Mouse (Mus musculus): ENCODE results near the gene Phf3. TPM values are rescaled to one million over a fixed set of nuclear protein-coding genes. Genes with fewer than 3 reads are reported as not detected.

Gene Phf3
- polyA plus RNA-seq, 1 experiment from 2014 or later = 56.9 TPM

- Histone ChIP-seq H3K36me3 (replicated peaks; ENCODE audit: control insufficient read depth, insufficient read depth) (peaks cover 45% of the 10 kb centered on the region), H3K9me3 (ENCODE audit: control insufficient read depth, low read length) (no peaks in the 10 kb centered on the region), H3K27ac (no peak overlapping the region), H3K4me2 (replicated peaks) (no peak overlapping the region), H3K4me1 (replicated peaks; ENCODE audit: control insufficient read depth, insufficient read depth, low read length) (no peaks in the 10 kb centered on the region), H3K9ac (no peak overlapping the region), H3K4me3 (replicated peaks; ENCODE audit: low read length) (no peak overlapping the region), H3K27me3 (ENCODE audit: control insufficient read depth, insufficient read depth, low read length) (no peaks in the 10 kb centered on the region)
- DNase-seq (ENCODE audit: low spot score) (no peak), ATAC-seq (ENCODE audit: low FRiP score) (no peak)
- WGBS = 93% methylated on average over 8 of the region's 8 CpGs
These were observed 71.8 kb downstream of the Phf3 start for GRCm38 (mm10) chr1:30801911-30802310.

GRCm38 (mm10) chr1:30799277-30799834 is 74.4 kb downstream of the Phf3 start:
- no peaks in the 10 kb centered on the region for H3K9me3 ChIP-seq (ENCODE audit: control insufficient read depth, low read length)
- H3K4me3 ChIP-seq (replicated peaks; ENCODE audit: low read length) = no peak overlapping the region
- DNase-seq (ENCODE audit: low spot score) (no peak), ATAC-seq (ENCODE audit: low FRiP score) (no peak)
- no peaks in the 10 kb centered on the region for H3K27me3 ChIP-seq (ENCODE audit: control insufficient read depth, insufficient read depth, low read length)
- H3K4me2 ChIP-seq (replicated peaks) = no peak overlapping the region
- H3K36me3 ChIP-seq (replicated peaks; ENCODE audit: control insufficient read depth, insufficient read depth) = peaks cover 26% of the 10 kb centered on the region
- H3K9ac ChIP-seq = no peak overlapping the region
- no peaks in the 10 kb centered on the region for H3K4me1 ChIP-seq (replicated peaks; ENCODE audit: control insufficient read depth, insufficient read depth, low read length)
- H3K27ac ChIP-seq = no peak overlapping the region
- 87% methylated on average over 6 of the region's 6 CpGs for WGBS

- no peaks in the 10 kb centered on the region for H3K27me3 ChIP-seq (ENCODE audit: control insufficient read depth, insufficient read depth, low read length)
- no peaks in the 10 kb centered on the region for H3K4me1 ChIP-seq (replicated peaks; ENCODE audit: control insufficient read depth, insufficient read depth, low read length)
- H3K36me3 ChIP-seq (replicated peaks; ENCODE audit: control insufficient read depth, insufficient read depth) = no peaks in the 10 kb centered on the region
- no peak for ATAC-seq (ENCODE audit: low FRiP score)
- H3K4me3 ChIP-seq (replicated peaks; ENCODE audit: low read length) = no peak overlapping the region
- no peak overlapping the region for H3K9ac ChIP-seq
- H3K9me3 ChIP-seq (ENCODE audit: control insufficient read depth, low read length) = no peaks in the 10 kb centered on the region
- no peak overlapping the region for H3K4me2 ChIP-seq (replicated peaks)
- H3K27ac ChIP-seq = no peak overlapping the region
- DNase-seq (ENCODE audit: low spot score) = no peak
- WGBS = 87% methylated on average over 5 of the region's 5 CpGs
These were observed 79.1 kb downstream of the Phf3 start for GRCm38 (mm10) chr1:30794606-30795005.

GRCm38 (mm10) chr1:30793357-30793883 is 80.3 kb downstream of the Phf3 start:
- Histone ChIP-seq H3K4me1 (replicated peaks; ENCODE audit: control insufficient read depth, insufficient read depth, low read length) (no peaks in the 10 kb centered on the region), H3K9ac (no peak overlapping the region), H3K36me3 (replicated peaks; ENCODE audit: control insufficient read depth, insufficient read depth) (no peaks in the 10 kb centered on the region), H3K27ac (no peak overlapping the region), H3K4me2 (replicated peaks) (no peak overlapping the region), H3K9me3 (ENCODE audit: control insufficient read depth, low read length) (no peaks in the 10 kb centered on the region), H3K4me3 (replicated peaks; ENCODE audit: low read length) (no peak overlapping the region), H3K27me3 (ENCODE audit: control insufficient read depth, insufficient read depth, low read length) (no peaks in the 10 kb centered on the region)
- WGBS = 74% methylated on average over 7 of the region's 7 CpGs
- no peak for DNase-seq (ENCODE audit: low spot score)
- 0 out of 2 replicates have a peak, but pooled peaks have one; percentile 32 for ATAC-seq (ENCODE audit: low FRiP score)

- H3K4me1 ChIP-seq (replicated peaks; ENCODE audit: control insufficient read depth, insufficient read depth, low read length) = no peaks in the 10 kb centered on the region
- H3K4me3 ChIP-seq (replicated peaks; ENCODE audit: low read length) = no peak overlapping the region
- H3K27me3 ChIP-seq (ENCODE audit: control insufficient read depth, insufficient read depth, low read length) = no peaks in the 10 kb centered on the region
- DNase-seq (ENCODE audit: low spot score) = no peak
- no peaks in the 10 kb centered on the region for H3K9me3 ChIP-seq (ENCODE audit: control insufficient read depth, low read length)
- no peak for ATAC-seq (ENCODE audit: low FRiP score)
- H3K27ac ChIP-seq = no peak overlapping the region
- WGBS = 79% methylated on average over 5 of the region's 5 CpGs
- H3K9ac ChIP-seq = no peak overlapping the region
- no peak overlapping the region for H3K4me2 ChIP-seq (replicated peaks)
- no peaks in the 10 kb centered on the region for H3K36me3 ChIP-seq (replicated peaks; ENCODE audit: control insufficient read depth, insufficient read depth)
These were observed 80.8 kb downstream of the Phf3 start for GRCm38 (mm10) chr1:30792935-30793334.

GRCm38 (mm10) chr1:30790220-30790619 is 83.5 kb downstream of the Phf3 start:
- H3K9me3 ChIP-seq (ENCODE audit: control insufficient read depth, low read length) = no peaks in the 10 kb centered on the region
- H3K9ac ChIP-seq = no peak overlapping the region
- no peaks in the 10 kb centered on the region for H3K36me3 ChIP-seq (replicated peaks; ENCODE audit: control insufficient read depth, insufficient read depth)
- H3K27me3 ChIP-seq (ENCODE audit: control insufficient read depth, insufficient read depth, low read length) = no peaks in the 10 kb centered on the region
- ATAC-seq (ENCODE audit: low FRiP score) (no peak), DNase-seq (ENCODE audit: low spot score) (no peak)
- no peak overlapping the region for H3K4me2 ChIP-seq (replicated peaks)
- H3K27ac ChIP-seq = no peak overlapping the region
- no peak overlapping the region for H3K4me3 ChIP-seq (replicated peaks; ENCODE audit: low read length)
- H3K4me1 ChIP-seq (replicated peaks; ENCODE audit: control insufficient read depth, insufficient read depth, low read length) = no peaks in the 10 kb centered on the region
- 80% methylated on average over 1 of the region's 1 CpGs for WGBS

- Histone ChIP-seq H3K36me3 (replicated peaks; ENCODE audit: control insufficient read depth, insufficient read depth) (no peaks in the 10 kb centered on the region), H3K27me3 (ENCODE audit: control insufficient read depth, insufficient read depth, low read length) (no peaks in the 10 kb centered on the region), H3K4me1 (replicated peaks; ENCODE audit: control insufficient read depth, insufficient read depth, low read length) (no peaks in the 10 kb centered on the region), H3K27ac (no peak overlapping the region), H3K9me3 (ENCODE audit: control insufficient read depth, low read length) (no peaks in the 10 kb centered on the region), H3K4me3 (replicated peaks; ENCODE audit: low read length) (no peak overlapping the region), H3K4me2 (replicated peaks) (no peak overlapping the region), H3K9ac (no peak overlapping the region)
- WGBS = 75% methylated on average over 1 of the region's 1 CpGs
- ATAC-seq (ENCODE audit: low FRiP score) (no peak), DNase-seq (ENCODE audit: low spot score) (no peak)
These were observed 84.0 kb downstream of the Phf3 start for GRCm38 (mm10) chr1:30789689-30790088.

- ATAC-seq (ENCODE audit: low FRiP score) = no peak
These were observed 84.7 kb downstream of the Phf3 start for GRCm38 (mm10) chr1:30789001-30789400.

GRCm38 (mm10) chr1:30786583-30786982 is 87.1 kb downstream of the Phf3 start:
- 91% methylated on average over 9 of the region's 9 CpGs for WGBS
- no peaks in the 10 kb centered on the region for H3K27me3 ChIP-seq (ENCODE audit: control insufficient read depth, insufficient read depth, low read length)
- no peak for ATAC-seq (ENCODE audit: low FRiP score)
- no peak overlapping the region for H3K4me2 ChIP-seq (replicated peaks)
- H3K9ac ChIP-seq = no peak overlapping the region
- no peaks in the 10 kb centered on the region for H3K36me3 ChIP-seq (replicated peaks; ENCODE audit: control insufficient read depth, insufficient read depth)
- H3K27ac ChIP-seq = no peak overlapping the region
- no peak for DNase-seq (ENCODE audit: low spot score)
- no peak overlapping the region for H3K4me3 ChIP-seq (replicated peaks; ENCODE audit: low read length)
- H3K4me1 ChIP-seq (replicated peaks; ENCODE audit: control insufficient read depth, insufficient read depth, low read length) = no peaks in the 10 kb centered on the region
- no peaks in the 10 kb centered on the region for H3K9me3 ChIP-seq (ENCODE audit: control insufficient read depth, low read length)

More at GRCm38 (mm10) chr1:30789001-30789400, 84.7 kb downstream of the Phf3 start:
- no peak for DNase-seq (ENCODE audit: low spot score)
- Histone ChIP-seq H3K27me3 (ENCODE audit: control insufficient read depth, insufficient read depth, low read length) (no peaks in the 10 kb centered on the region), H3K9me3 (ENCODE audit: control insufficient read depth, low read length) (no peaks in the 10 kb centered on the region), H3K4me3 (replicated peaks; ENCODE audit: low read length) (no peak overlapping the region), H3K4me2 (replicated peaks) (no peak overlapping the region), H3K4me1 (replicated peaks; ENCODE audit: control insufficient read depth, insufficient read depth, low read length) (no peaks in the 10 kb centered on the region), H3K36me3 (replicated peaks; ENCODE audit: control insufficient read depth, insufficient read depth) (no peaks in the 10 kb centered on the region), H3K9ac (no peak overlapping the region), H3K27ac (no peak overlapping the region)
- 50% methylated on average over 2 of the region's 2 CpGs for WGBS

- Histone ChIP-seq H3K27me3 (ENCODE audit: control insufficient read depth, insufficient read depth, low read length) (no peaks in the 10 kb centered on the region), H3K36me3 (replicated peaks; ENCODE audit: control insufficient read depth, insufficient read depth) (no peaks in the 10 kb centered on the region), H3K9ac (no peak overlapping the region), H3K9me3 (ENCODE audit: control insufficient read depth, low read length) (no peaks in the 10 kb centered on the region), H3K4me1 (replicated peaks; ENCODE audit: control insufficient read depth, insufficient read depth, low read length) (no peaks in the 10 kb centered on the region), H3K4me3 (replicated peaks; ENCODE audit: low read length) (no peak overlapping the region), H3K27ac (no peak overlapping the region), H3K4me2 (replicated peaks) (no peak overlapping the region)
- DNase-seq (ENCODE audit: low spot score) (no peak), ATAC-seq (ENCODE audit: low FRiP score) (no peak)
- 84% methylated on average over 6 of the region's 6 CpGs for WGBS
These were observed 90.0 kb downstream of the Phf3 start for GRCm38 (mm10) chr1:30783741-30784140.

All from hindbrain, embryonic 14.5 days (tissue).